Mouse (Mus musculus) left cerebral cortex, postnatal 36 days (tissue): ENCODE measurements at regions not wholly inside any gene's neighbourhood (a gene's known extent, or its start where the extent isn't known, plus 50 kb on each side); places are given as distances from the start of the nearest gene placed in this dataset.

Experiments used
- DNase-seq, 2 experiments: peaks; one replicate each; pipeline ENCODE4 v3.0.0; 2021 to 2022; ENCODE audit warnings: low spot score in 2 of 2, mixed read lengths in 1 of 2
- intact Hi-C: fragments of 180-260 bp; cut with DNase I; formaldehyde crosslinking; loops from one replicate; pipeline ENCODE4 v1.15.1; 2025

DNA sequence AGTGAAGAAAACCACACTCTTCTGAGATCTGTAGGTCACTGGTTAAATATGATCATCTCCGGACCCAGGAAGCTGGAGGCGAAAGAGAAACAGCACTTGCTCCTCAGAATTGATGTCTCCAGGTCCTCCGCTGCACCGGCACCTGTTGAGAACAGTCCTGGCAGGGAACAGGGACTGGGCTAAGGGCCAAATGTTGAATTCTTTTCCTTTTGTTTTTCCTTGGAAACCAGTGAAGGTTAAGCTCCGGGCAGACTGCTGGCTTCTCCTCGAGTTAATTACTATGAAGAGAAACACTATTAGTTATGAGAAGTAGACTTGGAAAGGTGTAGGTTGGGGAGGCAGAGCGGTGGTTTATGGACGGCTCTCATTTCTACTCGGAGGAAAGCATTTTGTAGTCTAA is 242.7 kb downstream of the Rngtt start:
- intact Hi-C loops, result no loop called here
- no peak for DNase-seq

DNA sequence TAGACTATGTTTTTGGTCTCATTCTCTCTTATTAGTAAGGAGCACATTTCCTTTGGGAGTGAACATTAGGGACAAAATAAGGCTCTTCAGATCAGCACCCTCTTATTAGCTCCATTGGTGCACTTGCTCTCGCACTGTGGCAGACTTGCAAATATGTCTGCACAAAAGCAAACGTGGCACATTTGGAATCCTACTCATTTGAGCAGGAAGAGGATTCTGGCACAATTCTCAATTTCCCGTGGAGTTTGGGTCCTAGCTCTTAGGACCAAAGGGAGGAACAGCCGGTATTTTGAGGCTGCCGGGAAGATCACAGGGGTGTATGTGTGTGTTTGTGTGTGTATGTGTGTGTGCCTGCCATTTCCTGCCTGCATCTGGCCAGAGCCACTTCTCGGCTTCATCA is 244.5 kb downstream of the Rngtt start:
- no peak for DNase-seq
- intact Hi-C loops, result no loop called here

DNA sequence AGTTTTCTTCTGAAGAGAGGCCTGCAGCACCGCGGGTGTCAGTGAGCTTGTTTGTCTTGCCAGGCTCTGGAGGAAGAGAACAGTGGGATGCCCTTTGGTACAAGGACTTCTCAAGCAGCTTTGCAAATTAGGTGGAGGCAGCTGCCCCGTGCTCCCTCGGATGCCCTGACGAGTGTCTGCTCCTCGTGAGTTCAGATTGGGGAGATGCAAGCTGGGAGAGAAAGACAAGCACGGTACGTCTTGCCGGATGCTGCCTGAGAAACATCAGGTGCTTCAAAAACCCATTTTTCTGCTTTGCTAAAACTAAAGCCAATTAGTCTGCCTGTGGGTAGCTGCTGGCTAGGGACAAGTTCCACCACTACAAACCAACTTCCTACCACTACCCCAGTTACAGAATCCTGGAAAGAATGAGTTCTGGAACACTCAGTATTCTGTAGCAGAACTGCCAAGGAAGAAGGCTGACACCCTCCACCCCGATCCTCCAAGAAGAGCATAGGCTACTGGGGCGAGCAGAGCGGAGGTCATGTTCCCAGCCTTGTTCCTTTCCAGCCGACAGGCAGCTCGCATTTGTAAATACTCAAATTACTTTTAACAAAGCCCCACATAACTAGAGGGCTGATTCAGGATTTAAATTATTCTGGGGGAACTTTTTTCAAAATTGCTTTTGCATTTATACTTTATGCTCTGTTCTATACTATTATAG is 245.3 kb downstream of the Rngtt start:
- intact Hi-C loops, result no loop called here
- no peak for DNase-seq

DNA sequence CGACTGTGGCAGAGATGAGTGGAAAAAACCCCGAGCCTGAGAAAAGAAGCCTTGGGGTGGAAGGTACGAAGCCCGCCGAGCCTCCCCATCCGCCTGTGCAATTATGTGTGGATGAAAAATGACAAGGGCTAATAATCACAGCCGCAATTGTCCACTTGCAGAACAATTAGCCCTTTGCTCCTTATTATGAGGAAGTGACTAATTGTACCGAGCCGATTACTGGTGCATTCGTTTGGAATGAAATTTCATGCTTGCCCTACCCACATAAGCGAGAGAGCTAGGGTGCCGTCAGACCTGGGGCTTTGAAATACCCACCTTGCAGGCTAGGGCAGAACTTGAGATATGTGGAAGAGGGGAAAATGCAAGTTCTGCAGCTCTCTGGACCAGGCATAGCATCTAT is 245.9 kb downstream of the Rngtt start:
- intact Hi-C loops, result no loop called here
- no peak for DNase-seq

DNA sequence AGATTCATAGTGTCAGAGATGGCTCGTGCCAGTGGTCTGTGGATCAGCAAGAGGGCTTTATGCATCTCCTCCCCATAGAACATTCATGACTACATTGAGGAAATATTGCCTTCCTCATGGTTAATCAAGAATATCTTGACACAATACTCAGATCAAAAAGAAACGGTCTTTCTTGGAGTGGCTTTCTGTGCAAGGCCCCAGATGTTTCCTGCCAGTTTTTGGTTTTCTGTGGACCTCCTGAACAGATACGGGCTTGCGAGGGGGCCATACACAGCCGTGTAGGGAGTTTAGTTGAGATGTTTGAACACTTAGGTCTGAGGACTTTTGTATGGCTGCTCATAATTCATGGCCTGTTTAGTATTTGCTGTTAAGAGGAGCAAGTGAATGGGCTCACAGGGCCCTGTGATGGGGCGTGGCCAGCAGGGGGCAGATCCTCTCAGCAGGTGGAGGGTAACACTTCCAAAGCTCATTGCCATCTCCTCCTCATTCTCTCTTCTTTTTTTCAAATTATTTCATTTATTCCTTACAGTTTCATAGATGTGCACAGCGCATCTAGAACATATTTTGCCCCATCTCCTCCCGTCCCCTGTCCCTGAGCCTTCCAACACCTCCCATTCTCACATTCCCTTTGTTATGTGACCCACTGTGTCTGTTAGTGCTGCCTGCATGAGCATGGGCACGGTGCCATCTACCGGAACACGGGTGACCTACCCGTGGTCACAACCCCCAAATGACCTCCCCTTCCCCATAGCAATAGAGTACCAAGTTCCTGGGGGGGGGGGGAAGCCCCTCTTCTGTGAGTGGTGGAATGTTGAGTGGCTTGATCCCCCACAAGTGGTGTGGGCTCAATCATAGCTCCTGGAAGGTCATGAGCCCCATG is 246.8 kb downstream of the Rngtt start:
- DNase-seq, result no peak
- intact Hi-C loops, result no loop called here

DNA sequence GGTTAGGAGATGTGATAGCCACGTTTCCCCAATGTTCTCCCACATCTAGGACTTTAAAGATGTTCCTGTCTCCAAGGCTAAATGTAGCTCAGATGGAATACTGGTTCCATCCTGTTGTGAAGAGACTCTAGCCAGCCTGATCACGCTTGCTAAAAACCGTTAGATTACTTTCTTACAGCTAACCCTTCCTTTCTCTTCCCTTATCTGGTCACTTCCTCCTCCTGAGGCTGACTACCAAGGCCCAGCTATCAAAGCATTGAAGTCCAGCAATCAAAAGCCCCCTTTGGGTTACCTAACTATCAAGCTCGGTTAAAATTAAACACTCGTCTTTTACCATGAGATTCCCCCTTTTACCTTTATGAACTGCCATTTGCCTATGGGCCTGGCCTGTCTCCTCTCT is 260.2 kb downstream of the Rngtt start:
- intact Hi-C loops, result no loop called here
- no peak for DNase-seq

DNA sequence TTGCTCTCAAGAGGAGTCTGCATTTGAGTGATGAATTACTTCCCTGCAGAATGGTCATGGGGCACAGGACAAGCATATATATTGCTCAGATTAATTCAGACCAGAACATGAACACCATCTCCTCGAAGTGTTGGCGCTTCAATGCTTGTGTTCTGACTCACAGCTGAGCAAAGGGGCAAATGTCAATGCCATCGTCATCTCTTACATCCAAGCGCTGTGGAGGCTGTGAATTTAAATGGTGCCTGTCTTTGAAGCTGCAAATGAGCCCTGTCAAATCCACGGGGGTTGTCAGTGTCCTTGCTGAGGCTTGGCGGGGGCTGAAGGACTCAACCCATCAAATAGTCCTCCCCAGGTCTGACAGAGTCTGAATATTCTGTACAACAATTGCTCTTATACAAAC is 261.2 kb downstream of the Rngtt start:
- no peak for DNase-seq
- intact Hi-C loops, result no loop called here

DNA sequence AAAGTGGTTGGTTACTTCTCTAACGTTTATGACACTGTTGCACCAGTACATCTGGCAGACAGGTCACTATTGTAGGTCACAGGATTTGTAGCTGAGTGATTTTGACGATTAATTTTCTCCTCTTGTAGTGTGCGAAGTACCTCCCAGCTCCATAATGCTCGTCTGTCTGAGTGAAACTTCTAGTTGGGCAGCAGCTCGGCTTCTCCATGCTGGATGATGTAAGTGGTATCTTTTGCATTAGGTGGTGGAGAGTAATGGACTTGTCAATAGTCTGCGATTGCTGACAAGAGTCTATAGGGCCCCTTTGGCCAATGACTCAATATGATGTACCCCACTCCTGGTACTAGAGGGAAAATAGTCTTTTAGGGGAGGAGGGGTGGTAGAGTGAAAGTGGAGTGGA is 267.5 kb downstream of the Rngtt start:
- intact Hi-C loops, result no loop called here
- DNase-seq, result no peak

DNA sequence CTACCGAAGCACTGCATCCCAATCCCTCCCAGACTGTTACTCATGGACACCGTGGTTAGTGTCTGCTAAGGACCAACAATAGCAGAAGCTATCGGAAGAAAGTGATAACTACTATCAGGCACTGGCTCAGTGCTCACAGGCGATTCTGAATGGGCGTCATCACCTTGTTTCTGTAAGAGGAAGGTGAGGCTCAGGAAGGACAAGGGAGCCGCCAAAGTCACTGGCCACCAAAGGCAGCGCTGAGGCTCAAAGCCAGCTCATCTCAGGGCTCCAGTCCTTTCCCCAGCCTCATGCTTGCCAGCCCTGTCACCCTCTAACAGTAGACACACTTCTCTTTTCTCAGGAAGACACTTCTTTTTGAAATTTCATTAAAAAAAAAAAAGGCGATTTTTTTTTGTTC is 270.4 kb downstream of the Rngtt start:
- no peak for DNase-seq
- intact Hi-C loops, result loop anchor here (5.0 kb wide), 1 partner anchor 183 kb away; no protein-coding TSS in a partner anchor

DNA sequence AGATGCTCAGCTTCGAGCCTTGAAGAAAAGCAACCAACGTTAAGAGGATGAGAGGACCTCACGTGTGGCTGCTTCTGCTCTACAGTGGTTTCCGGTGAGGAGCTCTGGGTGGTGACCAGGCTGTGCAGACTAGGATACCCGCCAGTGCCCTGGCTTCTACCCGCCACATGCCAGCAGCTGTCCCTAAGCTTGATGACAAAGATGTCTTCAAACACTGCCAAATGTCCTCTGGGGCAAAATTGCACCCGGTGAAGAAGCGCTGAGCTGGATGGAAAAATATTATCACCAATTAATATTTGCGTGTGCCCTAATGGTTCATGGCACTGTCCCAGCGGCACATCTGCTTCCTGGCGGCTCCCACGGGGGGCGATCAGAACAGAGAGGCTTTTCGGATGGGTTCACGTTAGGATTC is 271.1 kb downstream of the Rngtt start:
- DNase-seq, result no peak
- intact Hi-C loops, result loop anchor here (5.0 kb wide), 1 partner anchor 184 kb away; no protein-coding TSS in a partner anchor

DNA sequence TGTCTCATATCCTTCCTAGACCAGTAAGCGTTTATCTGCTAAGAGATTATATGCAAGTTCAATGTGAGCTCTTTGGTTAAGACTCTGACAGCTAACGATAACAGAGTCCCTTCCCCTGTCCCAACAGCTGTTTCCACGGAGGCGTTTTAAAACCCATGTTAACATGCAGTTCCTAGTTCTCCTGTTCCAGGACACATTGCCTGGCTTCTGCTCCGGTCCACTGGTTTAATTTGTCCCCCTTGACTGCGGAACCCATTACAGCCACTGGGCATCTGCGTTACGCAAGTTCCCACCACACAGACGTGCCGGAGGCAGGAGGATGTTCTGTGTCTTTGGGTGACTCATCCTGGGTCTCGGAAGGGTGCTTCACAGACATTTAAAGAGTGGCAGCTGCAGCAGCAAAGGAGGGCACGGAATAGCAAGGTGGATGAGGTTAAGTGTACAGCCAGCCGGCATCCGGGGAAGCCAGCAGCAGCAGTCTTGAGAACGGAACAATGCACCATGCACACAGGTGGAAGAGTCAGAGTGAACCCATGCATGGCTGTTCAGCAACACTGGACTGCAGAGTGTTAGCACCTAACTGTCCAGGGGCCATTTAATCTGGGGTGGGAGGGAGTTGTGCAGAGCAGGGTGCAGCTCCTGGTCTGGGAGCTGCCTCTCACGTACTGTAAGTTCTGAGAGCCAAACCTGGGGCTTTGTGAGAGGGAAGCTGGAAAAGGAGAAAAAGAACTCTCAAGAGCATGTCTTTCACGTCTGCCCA is 271.8 kb downstream of the Rngtt start:
- DNase-seq, result no peak
- intact Hi-C loops, result loop anchor here (5.0 kb wide), 1 partner anchor 185 kb away; no protein-coding TSS in a partner anchor

DNA sequence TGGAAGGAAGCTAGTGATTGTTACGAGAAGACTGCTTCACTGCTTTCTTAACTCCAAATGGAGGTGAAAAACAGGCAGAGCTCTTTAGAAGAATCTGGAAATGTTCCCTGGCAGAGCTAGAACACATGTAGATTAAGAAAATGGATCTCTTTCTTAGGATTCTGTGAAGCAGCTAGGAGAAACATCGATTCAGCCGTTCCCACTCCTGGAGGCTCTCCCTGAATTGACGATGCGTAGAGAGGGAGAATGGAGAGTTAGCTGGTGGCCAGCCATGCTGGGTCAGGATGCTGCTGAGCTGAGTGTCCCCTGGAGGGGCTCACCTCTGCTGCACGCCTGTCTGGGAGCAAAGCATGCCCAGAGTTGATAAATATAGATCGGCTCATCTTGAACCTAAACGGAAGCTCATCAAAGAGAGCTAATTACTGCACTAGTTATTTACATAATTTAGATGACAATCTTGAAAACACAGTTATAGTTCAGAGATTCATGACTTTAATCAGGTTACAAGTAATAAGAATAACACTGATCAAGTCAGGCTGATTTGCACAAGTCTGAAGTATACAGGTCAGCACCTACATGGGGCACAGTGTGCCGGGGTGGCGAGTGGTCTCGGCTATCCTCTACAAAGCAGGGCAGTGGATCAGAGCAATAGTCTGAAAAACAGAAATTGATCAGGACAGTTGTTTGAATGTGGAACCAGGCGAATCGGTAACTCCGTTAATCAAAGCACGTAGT is 273.0 kb downstream of the Rngtt start:
- intact Hi-C loops, result loop anchor here (5.0 kb wide), 1 partner anchor 186 kb away; no protein-coding TSS in a partner anchor
- DNase-seq, result no peak

DNA sequence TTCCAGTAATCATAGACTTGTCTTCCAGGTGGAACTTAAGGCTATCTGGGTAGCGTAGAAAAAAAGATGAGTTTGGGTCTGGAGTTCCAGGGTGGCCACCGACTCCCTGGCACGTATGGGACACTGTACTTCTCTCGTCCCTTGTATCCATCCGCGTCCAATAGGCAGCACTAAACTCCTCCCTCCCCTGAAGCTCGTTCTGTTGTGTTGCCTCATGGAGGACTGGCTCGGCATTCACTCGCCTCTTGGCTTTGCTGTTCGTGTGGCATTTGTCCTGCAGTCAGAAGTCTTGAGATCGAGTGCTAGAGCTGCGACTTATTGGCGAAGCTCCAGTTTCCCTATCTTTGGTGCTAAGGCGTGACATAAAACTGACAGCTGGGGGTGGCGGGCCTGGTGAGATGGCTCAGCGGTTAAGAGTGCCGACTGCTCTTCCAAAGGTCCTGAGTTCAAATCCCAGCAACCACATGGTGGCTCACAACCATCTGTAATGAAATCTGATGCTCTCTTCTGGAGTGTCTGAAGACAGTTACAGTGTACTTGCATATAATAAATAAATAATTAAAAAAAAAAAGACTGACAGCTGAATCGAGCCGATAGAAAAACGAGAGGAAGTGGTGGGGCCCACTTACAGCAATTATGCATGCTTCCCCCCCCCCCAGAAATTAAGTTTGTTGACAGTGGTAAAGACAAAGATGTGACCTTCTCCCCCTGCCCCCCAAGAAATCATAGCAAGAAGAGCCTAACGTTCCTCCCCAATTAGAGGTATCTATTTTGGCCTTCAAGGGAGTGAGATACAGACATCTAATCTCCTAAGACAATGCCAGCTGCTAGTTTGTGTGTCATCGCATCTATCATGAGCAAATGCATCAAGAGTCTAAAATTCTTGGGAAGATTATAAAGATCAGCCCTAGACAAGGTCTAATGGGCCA is 274.1 kb downstream of the Rngtt start:
- DNase-seq, result no peak
- intact Hi-C loops, result loop anchor here (5.0 kb wide), 1 partner anchor 187 kb away; no protein-coding TSS in a partner anchor

DNA sequence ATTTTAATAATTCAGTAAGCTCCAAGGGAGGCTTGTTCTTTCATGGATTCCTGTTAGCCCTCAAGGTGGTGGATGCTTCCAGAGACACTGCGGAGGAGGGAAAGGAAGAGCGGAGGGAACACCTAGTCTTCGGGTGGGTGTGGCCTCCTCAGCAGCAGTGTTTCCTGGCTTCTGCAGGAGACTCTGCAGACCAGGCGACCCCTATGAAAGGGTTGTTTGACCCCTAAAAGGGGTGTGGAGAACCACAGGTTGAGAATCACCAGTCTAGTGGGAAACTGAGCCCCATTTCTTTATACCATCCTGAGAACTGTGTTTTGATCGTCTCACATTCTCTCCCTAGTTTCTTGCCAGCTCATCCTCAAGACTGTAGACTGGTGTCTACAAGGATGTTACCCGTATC is 275.7 kb downstream of the Rngtt start:
- intact Hi-C loops, result loop anchor here (5.0 kb wide), 1 partner anchor 64 kb away; no protein-coding TSS in a partner anchor
- DNase-seq, result no peak

DNA sequence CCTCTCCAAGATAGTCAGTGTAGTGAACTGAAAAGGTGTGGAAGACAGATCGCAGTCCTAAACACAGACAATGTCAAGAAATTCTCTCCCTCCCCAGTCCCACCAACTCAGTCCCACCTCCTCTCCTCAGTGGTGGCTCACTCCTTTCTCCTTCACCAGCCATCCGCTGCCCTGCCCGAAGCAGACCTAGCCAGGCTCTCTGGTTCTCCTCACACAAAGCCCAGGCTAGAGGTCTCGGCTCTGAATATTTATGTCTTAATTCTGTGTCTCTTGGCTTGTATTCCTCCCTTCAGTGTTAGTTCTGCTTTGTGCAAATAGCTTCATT is 276.1 kb downstream of the Rngtt start:
- DNase-seq, result no peak
- intact Hi-C loops, result loop anchor here (5.0 kb wide), 1 partner anchor 64 kb away; no protein-coding TSS in a partner anchor

DNA sequence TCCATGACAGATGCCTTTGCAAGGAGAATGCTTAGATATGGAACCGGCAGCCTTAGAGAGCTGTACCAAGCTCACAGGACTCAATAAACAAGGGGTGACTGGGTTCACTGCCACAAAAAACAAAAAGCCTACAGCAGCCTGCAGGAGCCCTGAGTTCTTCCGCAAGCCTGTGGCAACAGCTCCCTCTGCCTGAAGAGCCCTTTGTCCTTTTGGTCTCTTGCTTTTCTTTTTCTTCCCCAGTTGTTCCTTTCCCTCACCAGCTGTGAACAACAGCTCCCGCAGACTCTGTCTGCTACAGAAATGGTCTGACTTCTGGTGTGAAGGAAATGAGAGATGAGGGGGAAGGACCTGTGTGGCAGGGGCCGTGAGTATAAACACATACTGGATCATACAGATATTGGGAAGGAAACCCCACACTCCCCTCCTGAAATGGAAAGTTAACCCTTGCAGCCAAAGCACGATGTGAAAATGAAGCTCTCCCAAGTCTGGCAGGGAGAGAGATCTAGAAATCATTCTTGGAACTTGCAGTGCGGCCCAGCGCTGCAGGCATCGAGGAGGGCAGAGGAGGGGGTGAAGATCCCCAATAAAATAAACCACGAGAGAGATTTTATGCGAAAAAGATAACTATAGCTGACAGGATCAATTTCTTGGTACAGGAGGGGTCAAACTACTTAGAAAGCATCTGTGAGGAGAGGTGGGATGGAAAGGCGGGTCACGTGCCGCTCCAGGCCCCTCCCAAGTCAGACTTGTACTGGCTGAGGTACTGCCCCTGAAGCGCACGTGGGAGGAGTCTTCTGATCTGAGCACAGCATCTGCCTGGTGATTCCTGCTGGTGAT is 276.7 kb downstream of the Rngtt start:
- DNase-seq, result no peak
- intact Hi-C loops, result loop anchor here (5.0 kb wide), 1 partner anchor 65 kb away; no protein-coding TSS in a partner anchor

DNA sequence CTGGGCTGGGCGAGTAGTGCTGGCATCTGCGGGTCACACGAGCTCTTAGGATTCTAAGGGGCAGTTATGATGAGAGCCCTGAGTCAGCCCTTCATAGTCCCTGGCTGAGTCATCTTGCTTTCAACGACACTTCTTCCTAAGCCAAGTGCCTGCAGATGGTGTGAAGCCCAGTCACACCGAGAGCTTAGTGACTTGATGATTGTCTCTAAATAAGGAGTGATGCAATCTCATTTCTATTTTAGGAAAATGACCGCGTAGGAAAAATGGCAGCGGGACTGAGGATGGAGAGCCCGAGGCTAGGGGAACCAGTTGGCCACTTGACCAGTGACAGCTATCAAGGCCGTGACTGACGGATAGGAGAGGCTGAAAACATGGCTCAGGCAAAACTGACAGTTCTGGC is 277.6 kb downstream of the Rngtt start:
- intact Hi-C loops, result loop anchor here (5.0 kb wide), 1 partner anchor 65 kb away; no protein-coding TSS in a partner anchor
- peak; percentile 16 to 18 for DNase-seq
